Mouse (Mus musculus) urinary bladder, postnatal 10 days (tissue): Measurements from ENCODE around the gene Nrip1.
A peak's percentile ranks its signal among the peaks of the same experiment; 100 is the strongest.
"Not testable (repeated sequence)": the region's sequence is repeated elsewhere in the genome, so short reads cannot be mapped to it uniquely, and the experiment has no call there.

Experiments used
- DNase-seq: peaks from one replicate; pipeline ENCODE4 v3.0.0; 2022; ENCODE audit warnings: low spot score

Nrip1 gene

GRCm38 (mm10) chr16:76373671-76374091 lies at the start of gene Nrip1:
TSS of gene Nrip1 (minus strand) at chr16:76373827.
- DNase-seq, result no peak

GRCm38 (mm10) chr16:76422531-76422930 lies 48.9 kb upstream of the Nrip1 start:
- no peak for DNase-seq

GRCm38 (mm10) chr16:76419849-76420248 lies 46.2 kb upstream of the Nrip1 start:
- DNase-seq, result no peak

GRCm38 (mm10) chr16:76416477-76416876 lies 42.9 kb upstream of the Nrip1 start:
- DNase-seq, result no peak

GRCm38 (mm10) chr16:76416060-76416438 lies 42.4 kb upstream of the Nrip1 start:
- no peak for DNase-seq

GRCm38 (mm10) chr16:76415407-76416059 lies 41.9 kb upstream of the Nrip1 start:
- no peak for DNase-seq

- DNase-seq, result no peak
Observed at GRCm38 (mm10) chr16:76414528-76414927, 40.9 kb upstream of the Nrip1 start.

- DNase-seq, result no peak
Observed at GRCm38 (mm10) chr16:76413581-76413980, 40.0 kb upstream of the Nrip1 start.

- DNase-seq, result no peak
Observed at GRCm38 (mm10) chr16:76409355-76409722, 35.7 kb upstream of the Nrip1 start.

- DNase-seq, result no peak
Observed at GRCm38 (mm10) chr16:76408696-76409354, 35.2 kb upstream of the Nrip1 start.

GRCm38 (mm10) chr16:76408241-76408640 lies 34.6 kb upstream of the Nrip1 start:
- no peak for DNase-seq

GRCm38 (mm10) chr16:76407321-76407920 lies 33.8 kb upstream of the Nrip1 start:
- DNase-seq, result no peak

- DNase-seq, result no peak
Observed at GRCm38 (mm10) chr16:76406897-76407296, 33.3 kb upstream of the Nrip1 start.

GRCm38 (mm10) chr16:76406319-76406718 lies 32.7 kb upstream of the Nrip1 start:
- DNase-seq, result no peak

- DNase-seq, result not testable (repeated sequence)
Observed at GRCm38 (mm10) chr16:76403305-76403704, 29.7 kb upstream of the Nrip1 start.

GRCm38 (mm10) chr16:76396512-76396911 lies 22.9 kb upstream of the Nrip1 start:
- no peak for DNase-seq

- no peak for DNase-seq
Observed at GRCm38 (mm10) chr16:76393267-76393666, 19.6 kb upstream of the Nrip1 start.

- DNase-seq, result no peak
Observed at GRCm38 (mm10) chr16:76386496-76386895, 12.9 kb upstream of the Nrip1 start.

GRCm38 (mm10) chr16:76386071-76386470 lies 12.4 kb upstream of the Nrip1 start:
- DNase-seq, result no peak

- DNase-seq, result no peak
Observed at GRCm38 (mm10) chr16:76377211-76377610, 3.6 kb upstream of the Nrip1 start.

GRCm38 (mm10) chr16:76376661-76377060 lies 3.0 kb upstream of the Nrip1 start:
- no peak for DNase-seq

- DNase-seq, result peak; percentile 62
Observed at GRCm38 (mm10) chr16:76372941-76373561, 576 bp downstream of the Nrip1 start.
